Mouse (Mus musculus): ENCODE data around the gene Hmg20a. TPM values are rescaled to one million over a fixed set of nuclear protein-coding genes. Genes with fewer than 3 reads are reported as not detected.

Hmg20a gene
- total RNA-seq, 1 experiment: 11.5 TPM

GRCm38 (mm10) chr9:56544687-56545475 lies 126.5 kb downstream of the Hmg20a start:
- TF ChIP-seq HCFC1 (IDR thresholded peaks at IDR 0.05; ENCODE audit: borderline replicate concordance, insufficient read depth, low read length) (no peak), MAFK (IDR thresholded peaks at IDR 0.05; ENCODE audit: insufficient read depth, low read depth, low read length) (no peak), ZC3H11A (IDR thresholded peaks at IDR 0.05; ENCODE audit: borderline replicate concordance, low read depth, low read length) (no peak), ZNF384 (IDR thresholded peaks at IDR 0.05; ENCODE audit: low read depth, low read length) (no peak), CHD2 (IDR thresholded peaks at IDR 0.05; ENCODE audit: low read depth, low read length) (no peak)
- H3K4me1 ChIP-seq (ENCODE audit: control insufficient read depth in 2 of 2, insufficient read depth in 2 of 2, low read length in 2 of 2, poor library complexity in 1 of 2): peaks cover 17 to 37% of the 10 kb centered on the region in 2 experiments
- DNase-seq (ENCODE audit: low read depth, low spot score): no peak
- H3K27ac ChIP-seq (ENCODE audit: insufficient read depth, low read depth, low read length, poor library complexity, severe bottlenecking): no peak overlapping the region; the same call in 1 of the 2 replicates
- no peaks in the 10 kb centered on the region for H3K36me3 ChIP-seq (ENCODE audit: control insufficient read depth, insufficient read depth, low read length, poor library complexity, severe bottlenecking)
- H3K4me3 ChIP-seq (ENCODE audit: insufficient read depth in 1 of 2, low read depth in 1 of 2, low read length in 2 of 2, poor library complexity in 1 of 2, severe bottlenecking in 1 of 2): no peak overlapping the region
- in situ Hi-C loops (cut with MboI; ENCODE audit: low sequenced_read_pairs in 2 of 2, unreplicated experiment in 2 of 2): no loop called here
- H3K9me3 ChIP-seq (ENCODE audit: control insufficient read depth, insufficient read depth, low read depth, low read length): no peaks in the 10 kb centered on the region
- H3K9ac ChIP-seq (ENCODE audit: insufficient read depth, low read depth, low read length, poor library complexity, severe bottlenecking): no peak overlapping the region

Other genes with a start within 250 kb of the Hmg20a start
- 14.5 and 15.5 TPM in 2 replicates for gene Peak1, start 542 bp upstream of the Hmg20a start, total RNA-seq (2012; rRNA removed)

All from ES-E14 (cell line).